Mouse (Mus musculus) limb, embryonic 11.5 days (tissue): ENCODE results near the gene Crtc3. TPM values are rescaled to one million over a fixed set of nuclear protein-coding genes. Genes with fewer than 3 reads are reported as not detected.

Experiments used
- ATAC-seq: fragments of 200-750 bp; cut with Nextera tagmentation; 2 replicates; pipeline ENCODE4 v1.8.0; 2017; ENCODE audit warnings: low read depth; ENCODE audit not compliant: insufficient number of reproducible peaks, low FRiP score, low TSS enrichment
- DNase-seq: peaks from one replicate; pipeline ENCODE4 v3.0.0-alpha.2; 2015; ENCODE audit warnings: low spot score
- H3K27ac ChIP-seq: fragments of 300-500 bp; sonication (generic); replicated peaks from 2 replicates; pipeline ENCODE4 v1.5.1; 2014; ENCODE audit warnings: low read depth, mild to moderate bottlenecking, low read length
- H3K27me3 ChIP-seq: fragments of 300-500 bp; sonication (generic); 2 replicates; pipeline ENCODE4 v1.6.1; 2014; ENCODE audit warnings: mild to moderate bottlenecking, low read length, mixed read lengths; ENCODE audit not compliant: control insufficient read depth, insufficient read depth
- H3K36me3 ChIP-seq: fragments of 300-500 bp; sonication (generic); 2 replicates; pipeline ENCODE4 v1.6.1; 2014; ENCODE audit warnings: mild to moderate bottlenecking, low read length, moderate library complexity, mixed read lengths; ENCODE audit not compliant: control insufficient read depth, insufficient read depth
- H3K4me1 ChIP-seq: fragments of 300-500 bp; sonication (generic); 2 replicates; pipeline ENCODE4 v1.6.1; 2014; ENCODE audit warnings: low read length, mixed read lengths; ENCODE audit not compliant: control insufficient read depth, insufficient read depth
- H3K4me2 ChIP-seq: fragments of 300-500 bp; sonication (generic); 2 replicates; pipeline ENCODE4 v1.6.1; 2014; ENCODE audit warnings: low read depth, mild to moderate bottlenecking, moderate library complexity; ENCODE audit not compliant: severe bottlenecking
- H3K4me3 ChIP-seq: fragments of 300-500 bp; sonication (generic); 2 replicates; pipeline ENCODE4 v1.5.1; 2014; ENCODE audit warnings: low read depth, low read length
- H3K9ac ChIP-seq: fragments of 300-500 bp; sonication (generic); 2 replicates; pipeline ENCODE4 v1.6.1; 2014; ENCODE audit warnings: mild to moderate bottlenecking, low read length
- H3K9me3 ChIP-seq: fragments of 300-500 bp; sonication (generic); 2 replicates; pipeline ENCODE4 v1.6.1; 2016; ENCODE audit warnings: low read length; ENCODE audit not compliant: control insufficient read depth
- WGBS: fragments of 180-500 bp; shearing (Covaris S2); extraction: QIAGEN DNeasy Blood & Tissue Kit; methylation state at CpG from one replicate; pipeline ENCODE4 v1.1.7; 2014; 5-methylcytosine and 5-hydroxymethylcytosine counted together
- polyA plus RNA-seq: library from polyadenylated mRNA; unstranded; fragments of >200 nt; fragmentation: Nextera tagmentation; extraction: Ambion mirVana; gene quantifications from 2 replicates; pipeline ENCODE4 v1.2.1, GENCODE M21; 2014

The Crtc3 gene
- polyA plus RNA-seq, 1 experiment from 2014 or later, result 14.8 TPM

DNA sequence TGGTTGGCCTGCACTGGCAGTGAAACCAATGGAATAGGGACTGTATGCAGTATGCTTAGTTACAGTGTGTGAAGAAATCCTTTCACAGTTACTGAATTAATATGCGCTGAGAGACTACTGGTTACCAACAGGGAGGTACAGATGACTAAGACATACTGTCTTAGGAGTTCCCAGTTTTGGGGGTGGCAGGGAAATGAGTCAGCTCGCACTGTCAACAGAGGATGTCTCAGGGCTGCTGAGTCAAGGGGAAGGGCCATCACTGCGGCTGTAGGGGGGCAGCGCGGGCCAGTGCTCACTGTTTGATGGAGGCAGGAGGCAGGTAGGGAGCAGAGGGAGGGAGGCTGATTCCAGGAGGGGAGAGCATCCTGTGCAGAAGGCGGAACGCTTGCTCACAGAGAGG lies 26.6 kb upstream of the Crtc3 start:
- DNase-seq (no peak), ATAC-seq (no peak)
- H3K36me3 ChIP-seq, result no peaks in the 10 kb centered on the region
- H3K9ac ChIP-seq, result no peak overlapping the region
- no peak overlapping the region for H3K4me2 ChIP-seq
- no peaks in the 10 kb centered on the region for H3K4me1 ChIP-seq
- 93% methylated on average over 7 of the region's 7 CpGs for WGBS
- no peaks in the 10 kb centered on the region for H3K9me3 ChIP-seq
- H3K27me3 ChIP-seq, result no peaks in the 10 kb centered on the region
- no peak overlapping the region for H3K27ac ChIP-seq
- H3K4me3 ChIP-seq, result no peak overlapping the region

DNA sequence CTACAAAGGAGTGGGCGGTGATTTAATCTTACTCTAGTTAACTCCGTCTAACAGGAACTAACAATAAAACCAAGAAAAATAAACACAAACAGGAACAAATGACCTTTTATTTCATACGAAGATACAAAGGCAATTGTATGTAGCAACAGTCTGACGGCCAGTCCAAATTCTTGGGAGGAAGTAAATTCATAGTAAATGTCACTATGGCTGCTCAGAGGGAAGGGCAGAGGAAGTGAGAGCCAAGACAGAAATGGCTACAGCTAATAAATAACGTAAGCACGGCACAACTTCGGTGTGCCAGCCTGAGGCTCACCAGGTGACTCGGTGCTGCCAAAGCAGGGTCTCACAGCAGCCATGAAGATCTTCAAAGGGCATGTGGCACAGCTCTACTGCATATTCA lies 22.8 kb upstream of the Crtc3 start:
- Histone ChIP-seq H3K9me3 (no peaks in the 10 kb centered on the region), H3K27ac (no peak overlapping the region), H3K9ac (no peak overlapping the region), H3K4me3 (no peak overlapping the region), H3K4me2 (no peak overlapping the region), H3K27me3 (no peaks in the 10 kb centered on the region), H3K4me1 (no peaks in the 10 kb centered on the region), H3K36me3 (no peaks in the 10 kb centered on the region)
- ATAC-seq (no peak), DNase-seq (no peak)
- whole genome bisulfite sequencing, result 75% methylated on average over 8 of the region's 8 CpGs

DNA sequence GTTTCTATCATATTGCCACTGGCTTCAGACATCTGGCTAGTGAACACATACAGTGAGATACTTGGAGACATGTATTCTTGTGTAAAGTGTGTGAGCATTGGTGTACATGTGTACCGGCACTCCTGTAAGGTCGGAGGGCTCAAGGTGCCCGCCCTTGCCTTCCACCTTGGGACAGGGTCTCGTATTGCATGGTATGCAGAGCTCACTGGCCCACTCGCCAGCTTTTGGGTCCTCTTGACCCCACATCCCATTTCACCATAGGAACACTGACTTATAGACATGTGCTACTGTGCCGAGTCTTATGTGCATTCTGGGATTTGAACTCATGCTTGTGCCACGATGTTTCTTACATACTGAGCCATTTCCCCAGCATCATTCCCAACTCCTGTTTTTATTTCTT lies 21.7 kb upstream of the Crtc3 start:
- H3K27ac ChIP-seq, result no peak overlapping the region
- H3K36me3 ChIP-seq, result no peaks in the 10 kb centered on the region
- H3K4me3 ChIP-seq, result no peak overlapping the region
- no peak overlapping the region for H3K9ac ChIP-seq
- H3K4me1 ChIP-seq, result no peaks in the 10 kb centered on the region
- H3K4me2 ChIP-seq, result no peak overlapping the region
- ATAC-seq, result no peak
- no peaks in the 10 kb centered on the region for H3K9me3 ChIP-seq
- 93% methylated on average over 7 of the region's 7 CpGs for WGBS
- H3K27me3 ChIP-seq, result no peaks in the 10 kb centered on the region
- no peak for DNase-seq

DNA sequence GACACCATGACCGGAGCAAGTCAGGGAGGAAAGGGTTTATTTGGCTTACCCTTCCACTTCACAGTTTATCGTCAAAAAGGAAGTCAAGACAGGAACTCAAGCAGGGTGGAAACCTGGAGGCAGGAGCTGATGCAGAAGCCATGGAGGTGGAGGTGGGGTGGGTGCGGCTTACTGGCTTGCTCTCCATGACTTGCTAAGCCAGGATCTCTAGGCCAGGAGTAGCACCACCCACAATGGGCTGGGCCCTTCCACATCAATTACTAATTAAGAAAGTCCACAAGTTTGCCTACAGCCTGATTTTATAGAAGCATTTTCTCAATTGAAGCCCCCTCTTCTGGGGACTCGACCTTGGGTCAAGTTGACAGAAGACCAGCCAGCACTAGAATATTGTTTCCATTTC lies 15.4 kb upstream of the Crtc3 start:
- Histone ChIP-seq H3K27ac (no peak overlapping the region), H3K4me1 (no peaks in the 10 kb centered on the region), H3K4me2 (no peak overlapping the region), H3K36me3 (no peaks in the 10 kb centered on the region), H3K27me3 (no peaks in the 10 kb centered on the region), H3K9me3 (no peaks in the 10 kb centered on the region), H3K4me3 (no peak overlapping the region), H3K9ac (no peak overlapping the region)
- DNase-seq (no peak), ATAC-seq (no peak)
- WGBS, result 92% methylated on average over 4 of the region's 4 CpGs

DNA sequence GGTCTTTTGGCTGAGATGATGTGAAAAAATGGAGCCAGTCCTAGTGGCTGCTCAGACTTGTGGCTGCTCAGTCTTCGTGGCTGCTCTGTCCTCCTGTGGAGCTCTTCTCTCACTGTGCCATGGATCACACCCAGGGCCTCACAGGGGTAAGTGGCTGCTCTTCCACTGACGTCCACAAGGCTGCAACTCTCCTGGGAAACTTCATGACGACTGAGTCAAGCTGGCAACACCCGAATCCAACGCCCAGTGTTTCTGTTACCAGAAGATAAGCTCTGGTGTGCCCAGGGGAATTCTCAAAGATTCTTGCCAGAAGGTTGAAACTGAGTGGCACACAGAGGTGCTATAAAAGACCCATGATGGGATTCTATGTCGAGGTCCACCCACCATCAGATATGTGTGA lies 13.8 kb upstream of the Crtc3 start:
- DNase-seq, result no peak
- 77% methylated on average over 6 of the region's 6 CpGs for WGBS

DNA sequence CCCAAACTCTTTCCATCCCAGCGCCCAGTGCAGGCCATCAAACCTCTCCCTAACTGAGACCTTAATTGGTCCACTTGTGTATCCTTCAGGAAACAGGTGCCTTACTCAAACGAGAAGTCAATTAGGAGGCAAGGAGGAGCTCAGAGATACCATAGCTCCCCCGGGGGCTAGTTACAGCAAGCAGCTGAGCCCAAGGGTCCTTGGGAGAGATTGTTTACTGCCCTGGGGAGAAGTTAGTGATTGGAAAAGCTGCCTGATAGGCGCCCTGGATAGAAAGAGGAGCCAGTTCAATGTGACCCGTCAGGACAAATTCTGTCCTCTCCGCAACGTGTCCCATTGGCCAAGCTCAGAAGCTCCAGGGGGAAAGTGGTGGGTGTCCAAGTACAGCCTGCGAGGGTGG lies 11.0 kb upstream of the Crtc3 start:
- 64% methylated on average over 8 of the region's 8 CpGs for WGBS
- no peaks in the 10 kb centered on the region for H3K9me3 ChIP-seq
- H3K4me3 ChIP-seq, result no peak overlapping the region
- H3K9ac ChIP-seq, result no peak overlapping the region
- H3K27me3 ChIP-seq, result no peaks in the 10 kb centered on the region
- ATAC-seq, result no peak
- no peaks in the 10 kb centered on the region for H3K4me1 ChIP-seq
- no peak for DNase-seq
- no peaks in the 10 kb centered on the region for H3K36me3 ChIP-seq
- H3K4me2 ChIP-seq, result no peak overlapping the region
- H3K27ac ChIP-seq, result no peak overlapping the region

More for the DNA sequence above, 13.8 kb upstream of the Crtc3 start:
- Histone ChIP-seq H3K36me3 (no peaks in the 10 kb centered on the region), H3K27me3 (no peaks in the 10 kb centered on the region), H3K4me2 (no peak overlapping the region), H3K9me3 (no peaks in the 10 kb centered on the region), H3K4me3 (no peak overlapping the region), H3K9ac (no peak overlapping the region), H3K27ac (no peak overlapping the region), H3K4me1 (no peaks in the 10 kb centered on the region)
- no peak for ATAC-seq

DNA sequence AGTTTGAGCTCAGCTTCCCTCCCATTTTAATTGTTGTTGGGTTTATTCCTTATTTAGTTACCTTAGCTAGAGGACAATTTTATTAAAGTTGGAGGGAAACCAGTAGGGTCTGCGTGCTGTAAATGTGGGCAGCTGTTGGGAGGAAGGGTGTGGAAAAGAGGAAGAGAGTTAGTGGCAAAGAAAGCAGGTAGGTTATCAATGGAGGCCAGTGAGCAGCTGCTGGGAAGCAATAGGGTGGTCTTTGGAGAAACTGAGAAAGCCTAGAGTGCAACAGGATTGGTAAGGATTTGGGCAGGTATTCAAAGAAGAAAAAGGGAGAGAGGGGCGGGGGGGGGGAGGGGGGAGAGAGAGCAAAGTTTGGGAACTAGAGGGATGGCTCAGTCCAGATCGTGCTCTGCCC lies 10.3 kb upstream of the Crtc3 start:
- no peak for DNase-seq
- no peak overlapping the region for H3K27ac ChIP-seq
- H3K4me2 ChIP-seq, result no peak overlapping the region
- 77% methylated on average over 2 of the region's 3 CpGs for WGBS
- ATAC-seq, result no peak
- H3K9me3 ChIP-seq, result no peaks in the 10 kb centered on the region
- H3K27me3 ChIP-seq, result no peaks in the 10 kb centered on the region
- no peaks in the 10 kb centered on the region for H3K36me3 ChIP-seq
- H3K9ac ChIP-seq, result no peak overlapping the region
- no peaks in the 10 kb centered on the region for H3K4me1 ChIP-seq
- H3K4me3 ChIP-seq, result no peak overlapping the region

DNA sequence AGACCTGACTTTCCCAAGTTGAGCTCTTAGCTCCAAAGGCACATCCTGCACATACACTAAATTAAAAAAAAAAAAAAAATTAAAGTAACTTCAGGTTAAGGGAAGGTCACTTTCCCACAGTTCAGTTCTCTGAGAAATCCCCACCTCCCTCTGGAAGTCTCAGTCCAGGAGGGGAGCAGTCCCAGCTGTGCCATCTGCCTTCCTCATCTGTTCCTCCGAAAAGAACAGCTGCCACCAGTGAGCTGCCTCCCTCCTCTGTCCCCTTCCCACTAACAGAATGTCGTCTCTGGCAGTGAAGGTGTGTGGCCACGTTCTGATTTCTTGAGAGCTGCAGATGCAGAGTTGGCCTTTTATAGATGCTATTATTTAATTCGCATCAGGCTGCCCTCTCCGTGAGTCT lies 9.2 kb upstream of the Crtc3 start:
- ATAC-seq, result no peak
- DNase-seq, result no peak
- no peaks in the 10 kb centered on the region for H3K9me3 ChIP-seq
- H3K27me3 ChIP-seq, result no peaks in the 10 kb centered on the region
- WGBS, result 77% methylated on average over 5 of the region's 5 CpGs
- no peaks in the 10 kb centered on the region for H3K4me1 ChIP-seq
- H3K9ac ChIP-seq, result no peak overlapping the region
- no peak overlapping the region for H3K4me2 ChIP-seq
- no peaks in the 10 kb centered on the region for H3K36me3 ChIP-seq
- no peak overlapping the region for H3K4me3 ChIP-seq
- no peak overlapping the region for H3K27ac ChIP-seq

DNA sequence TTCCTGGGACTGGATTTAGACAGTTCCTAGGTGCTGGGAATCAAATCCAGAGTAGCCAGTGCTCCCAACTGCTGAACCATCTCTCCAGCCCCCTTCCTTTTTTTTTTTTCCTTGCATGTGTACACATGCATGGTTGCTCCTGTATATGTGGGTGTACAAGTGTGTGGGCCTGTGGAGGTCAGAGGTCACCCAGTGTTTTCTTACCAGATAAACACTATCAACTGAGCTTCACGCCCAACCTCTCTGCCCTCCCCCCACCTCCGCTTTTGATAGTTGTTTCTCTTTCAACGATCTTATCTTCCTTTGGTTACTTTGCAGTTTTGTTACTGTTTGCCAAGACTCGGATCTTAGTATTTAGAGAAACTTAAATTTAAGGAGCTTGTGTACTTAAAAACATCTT lies 8.2 kb upstream of the Crtc3 start:
- WGBS, result 78% methylated on average over 4 of the region's 4 CpGs
- Histone ChIP-seq H3K27me3 (no peaks in the 10 kb centered on the region), H3K27ac (no peak overlapping the region), H3K9ac (no peak overlapping the region), H3K9me3 (no peaks in the 10 kb centered on the region), H3K4me3 (no peak overlapping the region), H3K4me1 (no peaks in the 10 kb centered on the region), H3K4me2 (no peak overlapping the region), H3K36me3 (no peaks in the 10 kb centered on the region)
- ATAC-seq (no peak), DNase-seq (no peak)
